Mouse (Mus musculus) kidney, postnatal 0 days (tissue): ENCODE measurements around the gene Olfr573-ps1. TPM values are rescaled to one million over a fixed set of nuclear protein-coding genes. Genes with fewer than 3 reads are reported as not detected.

ENCODE experiments used
- ATAC-seq: fragments of 200-750 bp; cut with Nextera tagmentation; replicated peaks from 2 replicates; pipeline ENCODE4 v1.8.0; 2017; ENCODE audit warnings: low read depth, moderate number of reproducible peaks, moderate TSS enrichment, moderate library complexity; ENCODE audit not compliant: low FRiP score
- DNase-seq: peaks from one replicate; pipeline ENCODE4 v3.0.0-alpha.2; 2016; ENCODE audit warnings: low spot score
- H3K27ac ChIP-seq: fragments of 300-500 bp; sonication (generic); 2 replicates; pipeline ENCODE4 v1.5.1; 2014; ENCODE audit warnings: mild to moderate bottlenecking
- H3K27me3 ChIP-seq: fragments of 300-500 bp; sonication (generic); 2 replicates; pipeline ENCODE4 v1.6.1; 2014; ENCODE audit warnings: low read length, mixed read lengths; ENCODE audit not compliant: insufficient read depth
- H3K36me3 ChIP-seq: fragments of 300-500 bp; sonication (generic); 2 replicates; pipeline ENCODE4 v1.6.1; 2014; ENCODE audit warnings: low read length, mixed read lengths; ENCODE audit not compliant: insufficient read depth
- H3K4me1 ChIP-seq: fragments of 300-500 bp; sonication (generic); replicated peaks from 2 replicates; pipeline ENCODE4 v1.6.1; 2014; ENCODE audit warnings: antibody characterized with exemption, low read length, mixed read lengths; ENCODE audit not compliant: insufficient read depth
- H3K4me2 ChIP-seq: fragments of 300-500 bp; sonication (generic); 2 replicates; pipeline ENCODE4 v1.6.1; 2014; ENCODE audit warnings: mild to moderate bottlenecking, low read length, moderate library complexity, mixed read lengths
- H3K4me3 ChIP-seq: fragments of 300-500 bp; sonication (generic); replicated peaks from 2 replicates; pipeline ENCODE4 v1.5.1; 2014; ENCODE audit warnings: low read depth, low read length
- H3K9ac ChIP-seq: fragments of 300-500 bp; sonication (generic); 2 replicates; pipeline ENCODE4 v1.6.1; 2014; ENCODE audit warnings: low read depth, low read length
- H3K9me3 ChIP-seq: fragments of 300-500 bp; sonication (generic); replicated peaks from 2 replicates; pipeline ENCODE4 v1.6.1; 2016; ENCODE audit warnings: low read length, inconsistent platforms, mixed read lengths
- CTCF ChIP-seq: IDR thresholded peaks from 2 replicates; pipeline ENCODE4 v1.5.1; 2016; ENCODE audit warnings: antibody characterized with exemption, low read depth, mild to moderate bottlenecking, moderate library complexity
- WGBS: fragments of 180-500 bp; shearing (Covaris S2); extraction: QIAGEN DNeasy Blood & Tissue Kit; methylation state at CpG from one replicate; pipeline ENCODE4 v1.1.7; 2014; 5-methylcytosine and 5-hydroxymethylcytosine counted together
- polyA plus RNA-seq: library from polyadenylated mRNA; unstranded; fragments of >200 nt; fragmentation: Nextera tagmentation; extraction: Ambion mirVana; gene quantifications from 2 replicates; pipeline ENCODE4 v1.2.1, GENCODE M21; 2015

The Olfr573-ps1 gene
- polyA plus RNA-seq, 1 experiment from 2014 or later: not detected

GRCm38 (mm10) chr7:102917032-102917875, 25.1 kb downstream of the Olfr573-ps1 start, which contains the start of gene Olfr571:
Olfr571 (minus strand) TSS chr7:102917536.
- no peak for DNase-seq
- H3K9me3 ChIP-seq: no peaks in the 10 kb centered on the region
- no peaks in the 10 kb centered on the region for H3K27me3 ChIP-seq
- no peaks in the 10 kb centered on the region for H3K4me1 ChIP-seq
- H3K36me3 ChIP-seq: no peaks in the 10 kb centered on the region
- no peak within 1 kb of the TSS for H3K4me2 ChIP-seq
- TF ChIP-seq CTCF: no peak
- H3K9ac ChIP-seq: no peak within 1 kb of the TSS
- WGBS: 50% methylated on average over 4 of the region's 4 CpGs
- H3K27ac ChIP-seq: no peak within 1 kb of the TSS
- no peak within 1 kb of the TSS for H3K4me3 ChIP-seq
- ATAC-seq: no peak

DNA sequence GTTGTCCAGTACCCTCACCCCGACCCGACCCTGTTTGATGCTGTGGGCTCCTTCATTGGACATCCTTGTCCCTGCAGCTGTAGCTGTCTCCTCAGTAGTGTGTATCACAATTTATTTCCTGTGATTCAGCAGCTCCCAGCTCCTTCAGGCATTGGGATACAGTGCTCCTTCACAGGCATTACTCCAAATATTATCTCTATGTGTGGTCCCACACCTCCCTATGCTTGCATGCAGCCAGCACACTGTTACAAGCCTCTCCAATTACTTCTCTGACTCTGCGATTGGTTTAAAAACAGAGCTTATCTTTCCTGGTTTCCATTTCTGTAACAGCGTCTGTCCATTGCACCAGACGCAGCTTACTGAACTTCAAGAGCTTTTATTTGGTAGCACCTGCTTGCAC, 26.0 kb downstream of the Olfr573-ps1 start:
- Histone ChIP-seq H3K36me3 (no peaks in the 10 kb centered on the region), H3K4me3 (no peak overlapping the region), H3K9me3 (no peaks in the 10 kb centered on the region), H3K4me1 (no peaks in the 10 kb centered on the region), H3K4me2 (no peak overlapping the region), H3K9ac (no peak overlapping the region), H3K27me3 (no peaks in the 10 kb centered on the region), H3K27ac (no peak overlapping the region)
- DNase-seq (no peak), ATAC-seq (no peak)
- WGBS: 66% methylated on average over 5 of the region's 5 CpGs
- no peak for TF ChIP-seq CTCF

DNA sequence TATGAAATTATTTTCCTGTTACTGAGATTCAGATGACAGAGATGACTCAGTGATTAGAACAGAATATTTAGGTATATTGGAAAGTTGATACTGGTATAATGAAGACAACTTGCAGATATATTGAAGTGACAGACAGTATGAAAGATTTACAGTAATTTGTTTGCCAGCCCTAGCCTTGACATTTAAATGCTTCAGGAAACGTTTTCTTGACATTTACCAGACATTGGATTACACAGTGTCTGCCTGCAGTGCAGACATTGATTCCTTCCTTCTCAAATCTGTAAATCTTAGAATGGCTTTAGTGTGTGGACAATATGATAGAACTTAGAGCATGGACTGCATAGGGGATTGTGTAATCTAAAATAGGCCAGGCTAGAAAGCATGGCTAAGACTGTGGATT, 27.1 kb downstream of the Olfr573-ps1 start:
- Histone ChIP-seq H3K9ac (no peak overlapping the region), H3K4me3 (no peak overlapping the region), H3K27ac (no peak overlapping the region), H3K4me2 (no peak overlapping the region), H3K36me3 (no peaks in the 10 kb centered on the region), H3K27me3 (no peaks in the 10 kb centered on the region), H3K9me3 (no peaks in the 10 kb centered on the region), H3K4me1 (no peaks in the 10 kb centered on the region)
- WGBS: 17% methylated on average over 1 of the region's 1 CpGs
- DNase-seq (no peak), ATAC-seq (no peak)
- TF ChIP-seq CTCF: no peak

Other genes with a start within 250 kb of the Olfr573-ps1 start
- not detected in 2 replicates for gene Olfr557, start 246.7 kb downstream of the Olfr573-ps1 start, polyA plus RNA-seq
- gene Olfr558, start 240.4 kb downstream of the Olfr573-ps1 start, polyA plus RNA-seq: 1.3 and 1.4 TPM in 2 replicates
- not detected in 2 replicates for gene Olfr33, start 223.5 kb downstream of the Olfr573-ps1 start, polyA plus RNA-seq
- gene Olfr559, start 215.1 kb downstream of the Olfr573-ps1 start, polyA plus RNA-seq: not detected in 2 replicates
- gene Olfr560, start 183.2 kb downstream of the Olfr573-ps1 start, polyA plus RNA-seq: not detected in 2 replicates
- gene Olfr78, start 183.1 kb downstream of the Olfr573-ps1 start, polyA plus RNA-seq: 0.50 and 0.63 TPM in 2 replicates
- 0.09 TPM in 1 of 2 replicates, not detected in the other for gene Olfr561, start 171.4 kb downstream of the Olfr573-ps1 start, polyA plus RNA-seq
- gene Olfr564, start 139.1 kb downstream of the Olfr573-ps1 start, polyA plus RNA-seq: not detected in 2 replicates
- not detected in 2 replicates for gene Olfr566, start 83.8 kb downstream of the Olfr573-ps1 start, polyA plus RNA-seq
- gene Olfr568, start 65.5 kb downstream of the Olfr573-ps1 start, polyA plus RNA-seq: not detected in 2 replicates
- not detected in 2 replicates for gene Olfr569, start 51.7 kb downstream of the Olfr573-ps1 start, polyA plus RNA-seq
- not detected in 2 replicates for gene Olfr570, start 48.0 kb downstream of the Olfr573-ps1 start, polyA plus RNA-seq
- gene Olfr571, start 25.0 kb downstream of the Olfr573-ps1 start, polyA plus RNA-seq: not detected in 2 replicates
- not detected in 2 replicates for gene Olfr572, start 18.2 kb downstream of the Olfr573-ps1 start, polyA plus RNA-seq
- not detected in 2 replicates for gene Olfr574, start 5.9 kb upstream of the Olfr573-ps1 start, polyA plus RNA-seq
- not detected in 2 replicates for gene Olfr575, start 16.2 kb upstream of the Olfr573-ps1 start, polyA plus RNA-seq
- not detected in 2 replicates for gene Olfr576, start 20.1 kb upstream of the Olfr573-ps1 start, polyA plus RNA-seq
- not detected in 2 replicates for gene Olfr577, start 33.4 kb upstream of the Olfr573-ps1 start, polyA plus RNA-seq
- gene Olfr578, start 46.7 kb upstream of the Olfr573-ps1 start, polyA plus RNA-seq: not detected in 2 replicates
- not detected in 2 replicates for gene Olfr582, start 95.4 kb upstream of the Olfr573-ps1 start, polyA plus RNA-seq
- not detected in 2 replicates for gene Olfr583, start 108.7 kb upstream of the Olfr573-ps1 start, polyA plus RNA-seq
- not detected in 2 replicates for gene Olfr584, start 139.3 kb upstream of the Olfr573-ps1 start, polyA plus RNA-seq
- gene Olfr585, start 155.1 kb upstream of the Olfr573-ps1 start, polyA plus RNA-seq: not detected in 2 replicates
- gene Olfr586, start 183.1 kb upstream of the Olfr573-ps1 start, polyA plus RNA-seq: not detected in 2 replicates
- not detected in 2 replicates for gene Olfr588-ps1, start 198.3 kb upstream of the Olfr573-ps1 start, polyA plus RNA-seq
- gene Olfr589, start 213.8 kb upstream of the Olfr573-ps1 start, polyA plus RNA-seq: not detected in 2 replicates
- not detected in 2 replicates for gene Olfr591, start 235.8 kb upstream of the Olfr573-ps1 start, polyA plus RNA-seq
- gene Olfr592, start 242.2 kb upstream of the Olfr573-ps1 start, polyA plus RNA-seq: not detected in 2 replicates